Mouse (Mus musculus) forebrain, embryonic 15.5 days (tissue): ENCODE measurements around the gene Cfl1. TPM values are rescaled to one million over a fixed set of nuclear protein-coding genes. Genes with fewer than 3 reads are reported as not detected.
A peak's percentile ranks its signal among the peaks of the same experiment; 100 is the strongest.

Source experiments
- ATAC-seq: fragments of 200-750 bp; cut with Nextera tagmentation; replicated peaks from 2 replicates; pipeline ENCODE4 v1.8.0; 2017; ENCODE audit warnings: mild to moderate bottlenecking, moderate TSS enrichment, moderate library complexity
- H3K27ac ChIP-seq: fragments of 300-500 bp; sonication (generic); replicated peaks from 2 replicates; pipeline ENCODE4 v1.5.1; 2015; ENCODE audit warnings: mild to moderate bottlenecking, inconsistent platforms
- H3K27me3 ChIP-seq: fragments of 300-500 bp; sonication (generic); 2 replicates; pipeline ENCODE4 v1.6.1; 2015; ENCODE audit warnings: inconsistent platforms
- H3K36me3 ChIP-seq: fragments of 300-500 bp; sonication (generic); 2 replicates; pipeline ENCODE4 v1.6.1; 2015; ENCODE audit warnings: mild to moderate bottlenecking, inconsistent platforms
- H3K4me1 ChIP-seq: fragments of 300-500 bp; sonication (generic); 2 replicates; pipeline ENCODE4 v1.6.1; 2015; ENCODE audit warnings: inconsistent platforms
- H3K4me2 ChIP-seq: fragments of 300-500 bp; sonication (generic); replicated peaks from 2 replicates; pipeline ENCODE4 v1.6.1; 2015; ENCODE audit warnings: mild to moderate bottlenecking, inconsistent platforms
- H3K4me3 ChIP-seq: fragments of 300-500 bp; sonication (generic); 2 replicates; pipeline ENCODE4 v1.5.1; 2015; ENCODE audit warnings: mild to moderate bottlenecking, inconsistent platforms
- H3K9ac ChIP-seq: fragments of 300-500 bp; sonication (generic); replicated peaks from 2 replicates; pipeline ENCODE4 v1.6.1; 2015; ENCODE audit warnings: mild to moderate bottlenecking, inconsistent platforms
- H3K9me3 ChIP-seq: fragments of 300-500 bp; sonication (generic); 2 replicates; pipeline ENCODE4 v1.6.1; 2016; ENCODE audit warnings: inconsistent platforms
- WGBS: fragments of 180-500 bp; shearing (Covaris S2); methylation state at CpG from one replicate; pipeline ENCODE4 v1.1.7; 2015; ENCODE audit warnings: mixed read lengths; 5-methylcytosine and 5-hydroxymethylcytosine counted together
- polyA plus RNA-seq: library from polyadenylated mRNA; unstranded; fragments of >200 nt; fragmentation: Nextera tagmentation; extraction: Ambion mirVana; gene quantifications from 2 replicates; pipeline ENCODE4 v1.2.1, GENCODE M21; 2015

Gene Cfl1
- polyA plus RNA-seq, 1 experiment from 2014 or later, result 3,659 TPM

DNA sequence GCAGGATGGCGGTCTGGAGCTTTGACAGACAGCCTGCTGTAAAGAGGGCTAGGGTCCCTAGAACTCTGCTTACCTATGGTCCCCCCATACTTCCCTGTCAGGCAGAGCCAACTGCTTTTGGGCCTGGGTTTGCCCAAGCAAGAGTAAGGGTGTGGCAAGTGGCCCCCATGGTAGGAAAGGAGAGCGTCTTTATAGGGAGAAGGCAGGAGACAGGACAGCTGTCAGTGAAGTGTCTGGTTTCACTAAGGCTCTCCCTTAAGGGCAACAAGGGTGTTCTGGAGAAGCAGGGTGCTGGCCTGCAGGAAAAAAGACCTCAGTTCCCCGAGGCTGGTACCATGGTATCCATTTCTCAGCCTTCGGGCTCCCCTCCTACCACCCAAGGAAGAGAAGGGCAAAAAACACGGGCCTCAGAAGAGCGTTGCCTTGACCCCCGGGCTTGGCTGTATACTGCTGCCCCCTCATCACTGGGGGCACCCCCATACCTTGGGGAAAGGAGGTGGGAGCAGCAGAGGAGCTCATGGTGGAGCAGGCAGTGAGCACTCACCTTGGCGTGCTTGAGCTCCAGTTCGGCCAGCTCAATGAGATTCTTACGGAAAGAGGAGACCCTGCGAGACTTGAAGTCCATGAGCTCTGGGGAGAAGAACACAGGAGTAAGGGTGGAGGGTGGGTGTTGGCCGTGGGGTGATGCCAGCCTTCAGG lies 5.2 kb downstream of the Cfl1 start:
- Histone ChIP-seq H3K27me3 (no peaks in the 10 kb centered on the region), H3K4me3 (no peak overlapping the region), H3K27ac (no peak overlapping the region), H3K4me2 (no peak overlapping the region), H3K9ac (no peak overlapping the region), H3K9me3 (no peaks in the 10 kb centered on the region), H3K36me3 (peaks cover 57% of the 10 kb centered on the region), H3K4me1 (peaks cover 19% of the 10 kb centered on the region)
- 81% methylated on average over 12 of the region's 12 CpGs for WGBS
- ATAC-seq, result no peak

DNA sequence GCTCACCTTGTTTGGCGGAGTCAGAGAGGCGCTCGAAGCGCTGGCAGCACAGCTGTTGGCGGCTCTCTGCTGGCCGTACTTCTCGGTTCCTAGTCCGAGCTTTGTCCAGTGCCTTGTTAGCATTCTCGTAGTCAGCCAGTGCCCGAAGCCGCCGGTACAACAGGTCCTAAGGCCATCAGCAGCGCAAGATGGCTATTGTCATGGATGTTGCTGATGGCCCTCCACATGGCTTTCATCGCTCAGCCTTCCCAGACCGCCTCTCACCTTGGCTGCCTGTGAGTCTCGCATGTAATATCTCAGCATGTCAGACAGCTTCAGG lies 5.8 kb downstream of the Cfl1 start:
- H3K36me3 ChIP-seq, result peaks cover 57% of the 10 kb centered on the region

DNA sequence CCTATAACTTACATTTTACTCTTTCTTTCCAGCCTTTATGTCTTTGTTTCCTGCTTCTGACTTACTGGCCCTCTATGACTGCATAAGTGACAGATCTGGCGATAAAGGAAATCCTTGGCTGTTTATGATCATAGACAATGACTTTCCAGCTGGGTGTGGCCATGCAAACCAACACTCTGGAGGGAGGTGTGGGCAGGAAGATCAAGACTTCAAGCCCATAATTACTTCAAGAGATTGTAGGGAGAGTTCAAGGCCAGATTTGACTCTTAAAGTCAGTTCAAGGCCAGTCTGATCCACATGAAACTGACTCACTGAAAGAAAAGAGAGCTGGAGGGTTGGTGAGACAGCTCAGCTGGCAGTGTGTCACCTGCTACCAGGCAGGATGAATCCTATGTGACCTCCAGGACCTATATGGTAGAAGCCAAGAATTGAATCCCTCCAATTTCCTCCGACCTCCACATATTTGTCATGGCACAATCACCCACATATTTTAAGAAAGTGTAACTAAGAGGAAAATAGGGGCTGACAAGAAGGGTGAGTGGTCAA lies 10.1 kb downstream of the Cfl1 start:
- Histone ChIP-seq H3K4me1 (no peaks in the 10 kb centered on the region), H3K27me3 (no peaks in the 10 kb centered on the region), H3K4me2 (no peak overlapping the region), H3K27ac (no peak overlapping the region), H3K36me3 (peaks cover 29% of the 10 kb centered on the region), H3K9ac (no peak overlapping the region), H3K9me3 (no peaks in the 10 kb centered on the region), H3K4me3 (no peak overlapping the region)
- WGBS, result 89% methylated on average over 2 of the region's 2 CpGs
- no peak for ATAC-seq

More for the DNA sequence above, 5.8 kb downstream of the Cfl1 start:
- Histone ChIP-seq H3K4me3 (no peak overlapping the region), H3K27me3 (no peaks in the 10 kb centered on the region), H3K4me1 (peaks cover 19% of the 10 kb centered on the region), H3K27ac (no peak overlapping the region), H3K9ac (no peak overlapping the region), H3K4me2 (no peak overlapping the region), H3K9me3 (no peaks in the 10 kb centered on the region)
- no peak for ATAC-seq
- WGBS, result 87% methylated on average over 16 of the region's 16 CpGs

DNA sequence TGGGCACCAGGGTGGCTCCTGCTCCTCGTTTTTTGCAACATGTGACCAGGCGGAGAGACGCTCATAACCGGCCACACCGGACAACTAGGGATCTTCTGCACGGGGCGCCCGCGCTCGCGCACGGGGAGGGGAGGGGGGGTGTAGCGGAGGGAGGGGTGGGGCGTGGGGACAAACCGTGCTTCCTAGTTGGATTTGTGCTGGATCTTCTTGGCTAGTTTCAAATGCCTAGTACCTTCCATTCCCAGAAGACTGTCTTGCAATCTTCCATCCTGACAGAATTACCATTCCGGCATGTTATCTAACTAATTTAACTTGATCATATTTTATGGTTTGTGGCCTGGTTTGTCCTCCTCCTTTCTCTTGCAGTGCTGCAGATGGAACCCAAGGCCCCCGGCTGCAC lies 13.4 kb downstream of the Cfl1 start, which contains the start of gene 1700020D05Rik:
1700020D05Rik (minus strand) TSS at position 101 of the 400 bp plus-strand sequence.
- H3K9ac ChIP-seq, result no peak within 1 kb of the TSS
- no peaks in the 10 kb centered on the region for H3K27me3 ChIP-seq
- peaks cover 3% of the 10 kb centered on the region; the same call in 1 of the 2 replicates for H3K36me3 ChIP-seq
- no peak for ATAC-seq
- H3K9me3 ChIP-seq, result no peaks in the 10 kb centered on the region
- no peak within 1 kb of the TSS for H3K4me2 ChIP-seq
- no peaks in the 10 kb centered on the region for H3K4me1 ChIP-seq
- 60% methylated on average over 17 of the region's 17 CpGs for WGBS
- H3K4me3 ChIP-seq, result no peak within 1 kb of the TSS
- no peak within 1 kb of the TSS for H3K27ac ChIP-seq

DNA sequence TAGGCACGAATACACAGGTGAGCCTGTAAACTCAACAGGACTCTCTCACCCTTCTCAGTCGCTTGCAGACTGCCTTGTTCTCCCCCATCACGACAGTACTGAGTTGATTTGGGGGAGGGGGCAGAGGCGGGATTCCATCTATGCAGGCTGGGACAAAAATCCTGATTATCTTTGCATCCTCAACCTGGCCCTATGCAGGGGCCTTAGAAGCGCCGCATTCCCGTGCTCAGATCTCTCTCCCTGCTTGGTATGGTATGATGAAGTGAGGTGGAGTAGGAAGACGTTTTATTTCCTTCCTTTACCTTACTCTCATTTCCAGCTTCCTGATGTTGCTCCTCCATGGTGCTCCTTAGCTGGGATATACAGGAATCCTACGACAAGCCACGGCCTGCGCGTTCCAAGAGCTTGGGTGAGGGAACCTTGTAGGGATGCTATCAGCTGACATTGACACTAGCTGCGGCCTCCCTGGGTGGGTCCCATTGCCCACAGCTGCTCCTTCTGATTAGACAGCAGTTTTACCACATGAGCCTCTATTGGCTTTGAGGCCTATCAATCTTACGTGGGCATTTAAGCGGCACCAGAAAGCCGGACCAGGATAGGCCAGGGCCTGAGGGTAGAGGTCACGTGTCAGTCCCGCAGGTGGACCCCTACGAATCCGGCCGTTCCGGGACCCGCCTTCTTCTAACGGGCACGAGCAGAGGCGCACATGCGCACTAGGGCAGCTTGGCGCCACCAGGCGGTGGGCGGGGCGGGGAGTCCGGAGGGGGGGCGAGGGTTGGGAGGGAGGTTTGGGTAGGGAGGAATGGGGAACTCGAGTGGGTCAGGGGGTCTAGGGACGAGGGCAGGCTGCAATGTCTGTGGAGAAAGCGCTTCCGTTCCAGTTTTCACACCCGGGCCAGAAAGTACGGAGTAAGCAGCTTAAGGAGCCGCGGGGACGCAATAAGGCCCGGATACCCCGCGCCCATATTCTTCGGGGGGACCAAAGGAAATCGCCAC lies 20.1 kb downstream of the Cfl1 start, which contains the start of gene Snx32:
Snx32 (minus strand) TSS at position 508 of the 996 bp plus-strand sequence.
- 3% methylated on average over 47 of the region's 47 CpGs for WGBS
- peak within 1 kb of the TSS; percentile 58 for H3K4me3 ChIP-seq
- H3K9me3 ChIP-seq, result no peaks in the 10 kb centered on the region
- no peaks in the 10 kb centered on the region for H3K27me3 ChIP-seq
- ATAC-seq, result peak; percentile 99
- H3K9ac ChIP-seq, result peak within 1 kb of the TSS; percentile 59
- peak within 1 kb of the TSS; percentile 71 for H3K4me2 ChIP-seq
- H3K36me3 ChIP-seq, result no peaks in the 10 kb centered on the region
- H3K27ac ChIP-seq, result peak within 1 kb of the TSS; percentile 77
- peaks cover 27% of the 10 kb centered on the region for H3K4me1 ChIP-seq

DNA sequence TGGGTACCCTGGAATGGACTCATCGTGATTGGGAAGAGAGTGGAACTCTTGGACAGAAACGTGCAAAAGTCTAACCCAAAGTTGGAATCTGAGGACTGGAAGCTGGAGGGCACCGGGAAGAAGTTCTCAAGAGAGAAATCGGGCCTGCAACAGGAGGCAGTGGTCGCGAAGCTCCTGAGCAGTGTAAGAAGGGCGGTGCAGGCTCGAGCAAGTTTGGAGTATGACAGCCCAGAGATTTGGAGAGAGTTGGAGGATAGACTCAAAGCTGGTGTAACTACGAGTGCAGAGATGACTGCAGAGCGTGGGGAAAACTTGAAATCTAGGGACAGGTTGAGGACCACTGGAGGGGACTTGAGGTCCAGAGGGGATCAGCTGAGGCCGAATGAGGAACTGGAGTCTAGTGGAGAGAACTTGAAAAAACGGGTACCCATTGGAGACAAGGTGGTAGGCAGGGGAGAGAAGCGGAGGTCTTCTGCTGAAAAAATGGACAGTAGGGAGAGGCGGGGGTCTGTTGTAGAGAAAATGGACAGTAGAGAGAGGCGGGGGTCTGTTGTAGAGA lies 20.9 kb downstream of the Cfl1 start:
- Histone ChIP-seq H3K9me3 (no peaks in the 10 kb centered on the region), H3K27me3 (no peaks in the 10 kb centered on the region), H3K4me3 (peak overlapping the region; percentile 58), H3K9ac (peak overlapping the region; percentile 49), H3K36me3 (no peaks in the 10 kb centered on the region), H3K4me2 (peak overlapping the region; percentile 71), H3K27ac (peak overlapping the region; percentile 77), H3K4me1 (peaks cover 27% of the 10 kb centered on the region)
- 51% methylated on average over 14 of the region's 15 CpGs for WGBS
- 0 out of 2 replicates have a peak, but pooled peaks have one; percentile 16 for ATAC-seq

DNA sequence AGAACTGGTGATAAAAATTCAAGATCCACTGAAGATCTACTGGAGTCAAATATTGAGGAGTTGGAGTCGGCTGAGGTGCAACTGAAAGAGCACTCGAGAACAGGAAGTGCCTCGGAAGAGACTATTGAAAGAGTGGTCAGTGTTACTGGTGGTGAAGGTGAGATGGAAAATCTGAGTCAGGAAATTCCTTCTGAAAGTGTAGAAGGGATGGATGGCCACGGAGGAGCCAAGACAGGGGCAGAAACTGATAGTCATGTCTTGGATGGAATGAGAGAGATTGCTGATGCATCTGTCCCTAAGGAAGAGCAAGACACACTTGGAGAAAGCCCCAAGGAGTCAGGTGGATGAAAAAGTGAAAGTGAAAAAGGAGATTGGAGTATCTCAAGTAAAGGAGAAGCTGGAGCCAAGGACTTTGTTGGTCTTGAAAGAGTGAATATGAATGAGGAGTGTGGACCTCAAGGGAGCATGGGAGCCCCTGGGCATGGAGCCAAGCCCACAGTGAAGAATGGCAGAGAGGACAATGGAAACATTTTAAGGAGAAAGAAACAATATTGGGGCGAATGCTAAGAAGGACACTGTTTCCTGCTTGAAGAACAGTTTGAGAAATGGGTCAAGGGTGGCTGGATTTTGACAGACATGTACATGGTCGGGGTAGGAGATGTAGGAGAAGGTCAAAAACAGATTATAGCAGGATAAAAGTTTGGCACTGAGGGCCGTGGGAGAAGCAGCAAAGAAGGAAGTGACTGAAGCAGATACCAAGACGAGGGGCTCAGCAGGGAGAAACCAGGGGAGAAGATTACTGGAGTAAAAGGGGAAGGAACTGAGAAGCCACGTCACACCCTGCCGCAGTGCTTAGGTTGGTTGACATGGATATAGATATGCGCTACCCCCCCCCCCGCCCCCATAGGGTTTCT lies 22.1 kb downstream of the Cfl1 start:
- 73% methylated on average over 12 of the region's 12 CpGs for WGBS
- no peaks in the 10 kb centered on the region for H3K36me3 ChIP-seq
- peaks cover 27% of the 10 kb centered on the region for H3K4me1 ChIP-seq
- H3K27me3 ChIP-seq, result no peaks in the 10 kb centered on the region
- no peak overlapping the region for H3K4me3 ChIP-seq
- H3K9ac ChIP-seq, result no peak overlapping the region
- no peak overlapping the region for H3K4me2 ChIP-seq
- no peak overlapping the region for H3K27ac ChIP-seq
- no peaks in the 10 kb centered on the region for H3K9me3 ChIP-seq
- no peak for ATAC-seq

DNA sequence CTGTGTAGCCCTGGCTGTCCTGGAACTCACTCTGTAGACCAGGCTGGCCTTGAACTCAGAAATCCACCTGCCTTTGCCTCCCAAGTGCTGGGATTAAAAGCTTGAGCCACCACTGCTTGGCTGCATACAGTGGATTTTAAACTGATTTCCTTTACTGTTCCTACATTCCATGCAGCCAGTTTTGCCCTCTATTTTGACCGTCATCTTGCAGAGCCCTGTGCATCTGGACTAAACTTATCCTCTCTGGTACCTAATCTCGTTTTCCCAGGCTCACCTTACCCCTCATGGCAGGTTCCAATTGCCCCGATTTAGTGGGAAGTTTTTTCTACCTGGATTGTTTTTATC lies 22.7 kb downstream of the Cfl1 start:
- ATAC-seq, result no peak
- H3K4me1 ChIP-seq, result peaks cover 27% of the 10 kb centered on the region
- no peak overlapping the region for H3K9ac ChIP-seq
- no peaks in the 10 kb centered on the region for H3K36me3 ChIP-seq
- H3K4me2 ChIP-seq, result no peak overlapping the region
- 80% methylated on average over 3 of the region's 3 CpGs for WGBS
- H3K9me3 ChIP-seq, result no peaks in the 10 kb centered on the region
- H3K27me3 ChIP-seq, result no peaks in the 10 kb centered on the region
- no peak overlapping the region for H3K27ac ChIP-seq
- no peak overlapping the region for H3K4me3 ChIP-seq

DNA sequence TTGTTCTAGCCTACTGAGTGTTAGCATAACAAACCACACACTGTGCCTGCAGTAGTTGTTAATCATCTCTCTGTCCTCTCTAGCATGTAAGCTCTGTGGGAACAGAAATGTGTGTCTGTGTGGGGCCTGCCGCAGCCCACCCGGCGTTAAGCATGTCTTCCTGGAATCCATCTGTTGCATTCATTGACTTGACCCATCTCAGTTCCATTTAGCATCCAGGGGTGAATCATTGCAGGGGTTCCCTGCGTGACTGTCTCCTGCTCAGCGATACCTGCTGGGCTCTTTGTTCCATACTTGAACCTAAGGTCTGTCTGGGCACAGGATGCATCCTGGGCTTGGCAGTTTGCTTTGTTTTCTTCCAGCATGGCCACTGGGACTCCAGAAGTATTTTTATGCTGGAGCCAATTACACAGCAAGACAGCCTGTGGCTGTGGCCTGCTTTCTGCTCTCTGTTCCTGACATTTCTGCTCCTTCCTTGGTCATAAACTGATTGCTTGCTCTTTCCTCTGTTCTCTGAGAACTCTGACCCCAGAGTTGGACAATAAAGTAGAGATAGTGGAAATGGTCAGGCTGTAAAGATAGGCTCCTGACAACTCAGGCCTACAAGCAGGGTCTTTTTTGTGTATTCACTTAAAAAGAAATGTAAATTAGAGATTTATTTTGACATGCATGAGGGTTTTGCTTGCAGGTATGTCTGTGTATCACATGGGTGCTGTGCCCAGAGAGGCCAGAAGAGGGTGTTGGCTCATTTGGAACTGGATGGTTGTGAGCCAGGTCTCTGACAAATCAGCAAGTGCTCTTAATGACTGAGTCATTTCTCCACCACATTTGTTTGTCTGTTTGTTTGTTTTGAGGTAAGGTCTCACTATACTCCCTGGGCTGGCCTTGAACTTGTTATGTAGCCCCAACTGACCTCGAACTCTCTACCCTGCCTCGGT lies 25.9 kb downstream of the Cfl1 start:
- no peak overlapping the region for H3K4me2 ChIP-seq
- 81% methylated on average over 7 of the region's 7 CpGs for WGBS
- no peak overlapping the region for H3K27ac ChIP-seq
- ATAC-seq, result no peak
- no peak overlapping the region for H3K4me3 ChIP-seq
- H3K4me1 ChIP-seq, result peaks cover 10% of the 10 kb centered on the region
- H3K27me3 ChIP-seq, result no peaks in the 10 kb centered on the region
- no peaks in the 10 kb centered on the region for H3K9me3 ChIP-seq
- no peak overlapping the region for H3K9ac ChIP-seq
- H3K36me3 ChIP-seq, result no peaks in the 10 kb centered on the region

DNA sequence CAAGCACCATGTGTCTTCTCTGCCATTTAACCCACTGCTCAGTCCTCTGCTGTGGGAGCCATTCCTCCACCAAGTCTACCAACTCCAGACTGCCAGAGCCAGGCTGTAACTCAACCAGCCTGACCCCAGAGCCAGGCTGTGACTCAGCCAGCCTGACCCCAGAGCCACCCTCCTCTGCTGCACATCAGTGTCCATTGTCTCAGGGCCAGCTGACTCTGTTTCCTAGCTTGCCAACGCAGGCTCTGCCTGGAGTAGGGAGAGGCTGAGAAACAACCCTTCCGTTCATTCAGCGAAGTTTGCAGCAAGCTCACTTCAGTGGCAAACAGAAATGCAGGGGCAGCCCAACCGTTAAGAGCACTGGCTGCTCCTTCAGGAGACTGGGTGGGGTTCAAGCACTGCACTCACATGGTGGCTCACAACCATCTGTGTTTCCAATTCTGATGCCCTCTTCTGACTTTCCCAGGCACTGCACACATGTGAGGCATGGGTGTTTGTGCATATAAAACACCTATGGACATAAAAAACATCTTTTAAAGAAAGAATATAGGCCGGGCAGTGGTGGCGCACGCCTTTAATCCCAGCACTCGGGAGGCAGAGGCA lies 26.8 kb downstream of the Cfl1 start:
- Histone ChIP-seq H3K4me1 (0 out of 2 replicates have a peak, but pooled peaks cover 6% of the 10 kb centered on the region), H3K4me3 (no peak overlapping the region), H3K9me3 (no peaks in the 10 kb centered on the region), H3K9ac (no peak overlapping the region), H3K27ac (no peak overlapping the region), H3K36me3 (no peaks in the 10 kb centered on the region), H3K27me3 (no peaks in the 10 kb centered on the region), H3K4me2 (no peak overlapping the region)
- ATAC-seq, result no peak
- 80% methylated on average over 8 of the region's 8 CpGs for WGBS
